Mouse (Mus musculus) megakaryocyte-erythroid progenitor cell, adult 5 weeks (primary cell): Measurements from ENCODE around the gene Vmn1r35. TPM values are rescaled to one million over a fixed set of nuclear protein-coding genes. Genes with fewer than 3 reads are reported as not detected.

ENCODE experiments used
- polyA plus RNA-seq: library from polyadenylated mRNA; stranded (reverse); fragments of >175 nt; gene quantifications from 2 replicates; pipeline ENCODE4 v1.2.3, GENCODE M21; 2012

Gene Vmn1r35
- polyA plus RNA-seq = not detected in 2 replicates

DNA sequence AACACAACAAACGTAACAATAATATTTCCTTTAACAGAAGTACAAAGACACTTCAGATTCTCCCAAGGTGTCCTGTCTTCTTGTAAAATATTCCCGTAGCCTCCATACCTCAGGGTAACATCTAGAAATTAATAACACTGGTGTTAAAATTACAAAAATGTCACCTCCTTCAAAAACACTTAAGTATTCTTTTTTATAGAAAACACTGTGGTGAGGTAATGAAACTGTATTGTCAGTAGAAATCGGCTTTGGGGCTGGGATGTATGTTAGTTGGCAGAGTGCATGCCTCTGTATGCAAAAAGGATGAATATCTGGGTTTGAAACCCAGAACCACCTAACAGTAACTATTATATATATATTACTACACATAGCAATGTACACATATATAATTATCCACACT lies at the start of gene Vmn1r35:
Vmn1r35 (minus strand) TSS at position 101 of the 400 bp plus-strand sequence.

DNA sequence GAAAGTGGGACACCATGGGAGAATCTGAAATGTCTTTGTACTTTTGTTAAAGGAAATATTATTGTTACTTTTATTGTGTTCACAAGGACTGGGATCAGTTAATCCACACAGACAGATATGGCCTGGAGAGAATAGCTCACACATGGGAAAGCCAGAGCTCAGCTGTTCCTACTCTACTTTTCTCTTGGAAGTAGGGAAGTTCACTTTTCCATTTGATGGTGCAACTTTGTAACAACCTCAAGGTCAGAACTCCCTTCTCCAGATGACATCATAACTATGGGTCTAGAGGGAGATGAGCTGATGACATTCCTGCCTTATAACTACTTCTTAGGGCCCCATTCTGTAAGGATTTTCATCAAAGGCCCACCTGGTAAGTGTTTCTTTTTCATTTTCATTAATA lies 43.4 kb upstream of the Vmn1r35 start, which contains the start of gene Vmn1r37:
Vmn1r37 (plus strand) TSS at position 301 of the 400 bp plus-strand sequence.

DNA sequence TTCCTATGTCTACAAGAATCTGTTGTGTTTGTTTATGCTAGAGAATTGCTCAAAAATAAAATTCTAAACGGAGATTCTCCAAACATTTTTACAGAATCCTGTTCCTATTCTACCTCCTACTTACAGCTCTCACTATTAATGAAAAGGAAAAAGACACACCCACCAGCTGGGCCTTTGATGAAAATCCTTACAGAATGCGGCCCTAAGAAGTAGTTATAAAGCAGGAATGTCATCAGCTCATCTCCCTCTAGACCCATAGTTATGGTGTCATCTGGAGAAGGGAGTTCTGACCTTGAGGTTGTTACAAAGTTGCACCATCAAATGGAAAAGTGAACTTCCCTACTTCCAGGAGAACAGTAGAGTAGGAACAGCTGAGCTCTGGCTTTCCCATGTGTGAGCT lies 33.4 kb upstream of the Vmn1r35 start, which contains the start of gene Vmn1r36:
Vmn1r36 (minus strand) TSS at position 101 of the 400 bp plus-strand sequence.

DNA sequence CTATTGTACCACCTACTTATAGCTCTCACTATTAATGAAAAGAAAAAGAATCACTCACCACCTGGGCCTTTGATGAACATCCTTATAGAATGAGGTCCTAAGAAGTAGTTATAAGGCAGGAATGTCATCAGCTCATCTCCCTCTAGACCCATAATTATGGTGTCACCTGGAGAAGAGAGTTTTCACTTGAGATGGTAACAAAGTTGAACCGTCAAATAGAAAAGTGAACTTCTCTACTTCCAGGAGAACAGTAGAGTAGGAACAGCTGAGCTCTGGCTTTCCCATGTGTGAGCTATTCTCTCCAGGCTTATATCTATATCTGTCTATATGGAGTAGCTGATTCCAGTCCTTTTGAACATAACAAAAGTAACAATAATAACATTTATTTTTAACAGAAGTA lies 41.9 kb downstream of the Vmn1r35 start, which contains the start of gene Vmn1r34:
Vmn1r34 (minus strand) TSS at position 101 of the 400 bp plus-strand sequence.

Other genes starting within 250 kb of the Vmn1r35 start
- gene Mad2l1, start 150.5 kb downstream of the Vmn1r35 start, polyA plus RNA-seq = 4.0 and 5.1 TPM in 2 replicates
- not detected in 2 replicates for gene Vmn1r32, start 125.8 kb downstream of the Vmn1r35 start, polyA plus RNA-seq
- gene Vmn1r33, start 67.6 kb downstream of the Vmn1r35 start, polyA plus RNA-seq = not detected in 2 replicates
- gene Vmn1r34, start 42.0 kb downstream of the Vmn1r35 start, polyA plus RNA-seq = not detected in 2 replicates
- not detected in 2 replicates for gene Vmn1r36, start 33.3 kb upstream of the Vmn1r35 start, polyA plus RNA-seq
- gene Vmn1r37, start 43.5 kb upstream of the Vmn1r35 start, polyA plus RNA-seq = not detected in 2 replicates
- not detected in 2 replicates for gene Vmn1r38, start 96.7 kb upstream of the Vmn1r35 start, polyA plus RNA-seq
- gene Vmn1r39, start 124.7 kb upstream of the Vmn1r35 start, polyA plus RNA-seq = not detected in 2 replicates
- gene Gng12, start 210.5 kb upstream of the Vmn1r35 start, polyA plus RNA-seq = 54.9 and 65.3 TPM in 2 replicates